Mouse (Mus musculus): Measurements from ENCODE around the gene Shisa5. TPM values are rescaled to one million over a fixed set of nuclear protein-coding genes. Genes with fewer than 3 reads are reported as not detected.

The Shisa5 gene
- polyA plus RNA-seq, 1 experiment from 2014 or later = 23.6 TPM

GRCm38 (mm10) chr9:109046306-109046705 is 7.9 kb downstream of the Shisa5 start:
- no peak overlapping the region for H3K27ac ChIP-seq (replicated peaks)
- WGBS (ENCODE audit: insufficient replicate concordance) = 30% methylated on average over 5 of the region's 5 CpGs
- peaks cover 10% of the 10 kb centered on the region; the same call in 1 of the 2 replicates for H3K4me1 ChIP-seq (replicated peaks)
- no peaks in the 10 kb centered on the region for H3K27me3 ChIP-seq
- H3K4me3 ChIP-seq (replicated peaks) = no peak overlapping the region
- H3K9me3 ChIP-seq (replicated peaks) = no peaks in the 10 kb centered on the region
- no peak overlapping the region for H3K4me2 ChIP-seq
- no peaks in the 10 kb centered on the region for H3K36me3 ChIP-seq (replicated peaks)
- ATAC-seq (ENCODE audit: insufficient read depth) = no peak
- H3K9ac ChIP-seq = no peak overlapping the region

DNA sequence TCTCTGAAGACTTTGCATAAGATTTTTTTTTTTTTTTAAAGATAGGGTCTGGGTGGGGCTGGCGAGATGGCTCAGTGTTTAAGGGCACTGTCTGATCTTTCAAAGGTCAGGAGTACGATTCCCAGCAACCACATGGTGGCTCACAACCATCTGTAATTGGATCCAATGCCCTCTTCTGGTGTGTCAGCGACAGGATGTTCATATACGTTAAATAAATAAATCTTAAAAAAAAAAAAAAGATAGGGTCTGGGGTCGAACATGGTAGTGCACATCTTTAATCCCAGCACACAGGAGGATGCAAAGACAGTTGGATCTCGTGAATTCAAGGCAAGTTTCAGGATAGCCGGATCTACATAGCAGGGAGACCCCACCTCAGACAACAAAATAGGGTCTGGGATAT is 11.0 kb downstream of the Shisa5 start:
- Histone ChIP-seq H3K4me3 (replicated peaks) (no peak overlapping the region), H3K9ac (no peak overlapping the region), H3K4me1 (replicated peaks) (peaks cover 17% of the 10 kb centered on the region), H3K36me3 (replicated peaks) (no peaks in the 10 kb centered on the region), H3K4me2 (no peak overlapping the region), H3K9me3 (replicated peaks) (no peaks in the 10 kb centered on the region), H3K27ac (replicated peaks) (no peak overlapping the region), H3K27me3 (no peaks in the 10 kb centered on the region)
- WGBS (ENCODE audit: insufficient replicate concordance) = 57% methylated on average over 7 of the region's 7 CpGs
- no peak for ATAC-seq (ENCODE audit: insufficient read depth)

DNA sequence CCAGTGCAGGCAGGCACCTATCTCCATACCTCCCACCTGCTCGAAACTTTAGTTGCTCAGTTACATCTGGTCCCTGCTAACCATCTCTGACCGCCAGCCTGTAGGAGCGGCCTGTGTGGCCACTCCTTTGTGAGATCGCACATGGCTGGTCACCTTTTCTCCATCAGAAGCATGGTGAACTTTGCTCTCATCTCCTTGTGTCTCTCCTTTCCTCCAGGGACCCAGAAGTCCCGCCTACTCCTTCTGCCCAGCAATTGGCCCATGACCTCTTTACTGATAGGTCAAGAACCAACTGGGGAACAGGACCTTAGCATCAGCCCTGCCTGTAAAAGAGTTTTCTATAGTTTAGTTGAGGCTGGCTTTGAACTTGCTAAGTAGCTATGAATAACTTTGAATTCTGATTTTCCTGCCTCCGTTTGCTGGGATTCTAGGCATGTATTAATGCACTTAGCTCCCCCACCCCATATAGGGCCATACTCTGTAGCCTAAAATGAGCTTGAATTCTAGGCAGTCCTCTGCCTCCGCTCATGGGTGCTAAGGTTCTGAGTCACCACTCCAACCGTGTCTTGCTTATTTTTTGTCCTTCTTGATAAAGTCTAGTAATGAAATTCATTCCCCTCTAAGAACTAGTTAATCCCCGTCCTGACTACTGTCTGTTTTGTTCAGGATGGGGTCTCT is 11.8 kb downstream of the Shisa5 start:
- Histone ChIP-seq H3K27me3 (no peaks in the 10 kb centered on the region), H3K4me2 (no peak overlapping the region), H3K27ac (replicated peaks) (no peak overlapping the region), H3K4me3 (replicated peaks) (no peak overlapping the region), H3K36me3 (replicated peaks) (no peaks in the 10 kb centered on the region), H3K4me1 (replicated peaks) (peaks cover 25% of the 10 kb centered on the region), H3K9ac (no peak overlapping the region), H3K9me3 (replicated peaks) (no peaks in the 10 kb centered on the region)
- WGBS (ENCODE audit: insufficient replicate concordance) = 73% methylated on average over 9 of the region's 9 CpGs
- ATAC-seq (ENCODE audit: insufficient read depth) = no peak

GRCm38 (mm10) chr9:109050674-109050997 is 12.3 kb downstream of the Shisa5 start:
- no peaks in the 10 kb centered on the region for H3K9me3 ChIP-seq (replicated peaks)
- H3K9ac ChIP-seq = no peak overlapping the region
- H3K4me3 ChIP-seq (replicated peaks) = no peak overlapping the region
- H3K27ac ChIP-seq (replicated peaks) = no peak overlapping the region
- H3K27me3 ChIP-seq = no peaks in the 10 kb centered on the region
- H3K36me3 ChIP-seq (replicated peaks) = no peaks in the 10 kb centered on the region
- no peak for ATAC-seq (ENCODE audit: insufficient read depth)
- 52% methylated on average over 3 of the region's 3 CpGs for WGBS (ENCODE audit: insufficient replicate concordance)
- H3K4me1 ChIP-seq (replicated peaks) = peaks cover 30% of the 10 kb centered on the region
- no peak overlapping the region for H3K4me2 ChIP-seq

DNA sequence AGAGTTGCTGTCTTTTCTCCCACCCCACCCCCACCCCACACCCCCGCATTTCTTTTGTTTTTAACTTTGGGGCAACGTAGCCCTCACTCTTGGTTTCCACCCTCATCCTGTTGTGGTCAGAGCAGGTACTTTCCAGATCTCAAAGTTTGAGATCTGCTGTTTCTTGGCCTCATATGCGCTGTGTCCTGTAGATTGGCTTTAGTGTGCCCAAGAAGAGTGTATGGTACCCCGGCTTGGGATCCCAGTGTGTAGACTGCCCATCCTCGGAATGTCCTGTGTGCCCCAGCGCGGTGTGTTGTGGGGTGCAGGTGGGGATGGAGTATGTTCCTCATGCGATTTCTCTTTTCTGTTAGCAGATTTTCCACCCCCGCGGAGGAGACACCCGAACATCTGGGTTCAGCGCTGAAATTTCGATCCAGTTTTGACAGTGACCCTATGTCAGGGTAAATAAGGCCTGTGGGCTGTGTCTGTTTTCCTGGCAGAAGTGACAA is 12.7 kb downstream of the Shisa5 start:
- Histone ChIP-seq H3K36me3 (replicated peaks) (peaks cover under 1% of the 10 kb centered on the region; the same call in 1 of the 2 replicates), H3K9me3 (replicated peaks) (no peaks in the 10 kb centered on the region), H3K9ac (no peak overlapping the region), H3K27me3 (no peaks in the 10 kb centered on the region), H3K4me2 (no peak overlapping the region), H3K27ac (replicated peaks) (no peak overlapping the region), H3K4me1 (replicated peaks) (peaks cover 34% of the 10 kb centered on the region), H3K4me3 (replicated peaks) (no peak overlapping the region)
- ATAC-seq (ENCODE audit: insufficient read depth) = no peak
- WGBS (ENCODE audit: insufficient replicate concordance) = 55% methylated on average over 13 of the region's 13 CpGs

DNA sequence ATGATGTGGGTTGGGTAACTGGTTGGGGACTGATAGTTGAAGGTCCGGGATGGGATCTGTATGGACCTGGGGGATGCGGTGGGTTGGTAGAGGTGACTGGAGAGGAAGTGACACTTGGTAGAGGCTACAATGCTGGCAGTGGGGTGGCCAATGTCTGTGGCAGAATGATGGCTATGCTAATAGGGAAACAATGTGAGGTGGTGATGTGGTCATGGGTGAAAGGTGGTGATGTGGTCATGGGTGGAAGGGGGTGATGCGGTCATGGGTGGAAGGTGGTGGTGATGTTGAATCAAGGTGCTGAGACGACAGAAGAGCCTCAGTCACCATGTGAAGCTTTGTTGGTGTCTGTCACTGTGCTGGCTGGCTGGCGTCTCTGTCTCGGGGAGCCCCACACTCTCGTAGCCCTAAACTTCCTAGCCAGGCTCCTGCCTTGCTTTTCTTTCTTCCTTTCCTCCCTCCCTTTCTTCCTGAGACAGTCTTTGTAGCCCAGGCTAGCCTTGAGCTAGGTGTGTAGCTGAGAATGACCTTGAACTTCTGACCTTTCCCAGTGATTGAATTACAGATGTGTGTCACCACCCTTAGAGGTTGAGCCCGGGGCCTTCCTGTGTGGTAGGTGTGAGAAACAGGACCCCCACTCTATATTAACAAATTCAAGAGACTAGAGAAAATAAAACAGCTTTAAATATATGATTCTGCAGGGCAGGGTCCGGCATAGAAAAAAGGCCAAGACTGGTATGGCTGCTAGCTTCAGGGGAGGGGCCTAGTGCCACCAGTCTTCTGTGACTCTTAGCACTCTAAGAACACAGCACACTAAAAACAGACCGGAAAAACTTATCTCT is 13.5 kb downstream of the Shisa5 start:
- H3K4me3 ChIP-seq (replicated peaks) = no peak overlapping the region
- no peak overlapping the region for H3K4me2 ChIP-seq
- H3K36me3 ChIP-seq (replicated peaks) = peaks cover 9% of the 10 kb centered on the region
- ATAC-seq (ENCODE audit: insufficient read depth) = no peak
- no peaks in the 10 kb centered on the region for H3K9me3 ChIP-seq (replicated peaks)
- no peak overlapping the region for H3K27ac ChIP-seq (replicated peaks)
- no peaks in the 10 kb centered on the region for H3K27me3 ChIP-seq
- no peak overlapping the region for H3K9ac ChIP-seq
- peaks cover 39% of the 10 kb centered on the region for H3K4me1 ChIP-seq (replicated peaks)
- WGBS (ENCODE audit: insufficient replicate concordance) = 67% methylated on average over 10 of the region's 10 CpGs

DNA sequence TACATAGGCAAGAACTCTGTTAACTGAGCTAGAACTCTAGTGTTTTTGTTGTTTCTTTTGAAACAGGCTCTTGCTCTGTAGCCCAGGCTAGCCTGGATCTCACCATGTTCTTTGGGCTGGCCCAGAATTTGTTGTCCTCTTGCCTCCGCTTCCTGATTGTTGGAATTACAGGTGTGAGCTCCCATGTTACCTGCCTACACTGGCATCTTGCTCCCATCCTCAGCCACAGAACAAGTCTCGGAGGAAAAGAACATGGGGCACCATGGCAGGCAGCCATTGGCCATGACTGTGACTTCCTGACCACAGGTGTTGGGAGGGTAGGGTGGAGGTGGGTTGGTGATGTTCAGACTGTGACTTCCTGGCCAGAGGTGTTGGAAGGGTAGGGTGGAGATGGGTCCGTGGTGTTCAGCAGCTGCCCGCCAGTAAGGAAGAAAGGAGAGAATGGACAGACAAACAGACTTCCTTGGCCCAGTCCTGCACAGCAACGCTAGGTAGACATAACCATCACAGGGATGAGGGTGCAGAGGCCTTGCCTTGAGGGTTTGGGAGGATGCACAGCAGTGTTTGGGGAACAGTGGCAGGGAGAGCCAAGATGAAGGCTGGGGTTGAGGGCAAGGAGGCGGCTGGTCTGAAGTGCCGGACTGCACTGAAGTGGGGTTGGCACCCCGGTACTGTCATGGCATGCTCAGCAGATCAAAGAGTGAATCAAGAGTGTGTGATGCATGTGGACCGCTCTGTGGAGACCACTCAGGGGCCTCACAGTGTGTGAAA is 14.3 kb downstream of the Shisa5 start:
- WGBS (ENCODE audit: insufficient replicate concordance) = 76% methylated on average over 9 of the region's 9 CpGs
- Histone ChIP-seq H3K36me3 (replicated peaks) (peaks cover 17% of the 10 kb centered on the region), H3K4me3 (replicated peaks) (no peak overlapping the region), H3K27ac (replicated peaks) (no peak overlapping the region), H3K9me3 (replicated peaks) (no peaks in the 10 kb centered on the region), H3K9ac (no peak overlapping the region), H3K27me3 (no peaks in the 10 kb centered on the region), H3K4me1 (replicated peaks) (peaks cover 39% of the 10 kb centered on the region), H3K4me2 (no peak overlapping the region)
- no peak for ATAC-seq (ENCODE audit: insufficient read depth)

GRCm38 (mm10) chr9:109053366-109053765 is 15.0 kb downstream of the Shisa5 start:
- ATAC-seq (ENCODE audit: insufficient read depth) = no peak
- Histone ChIP-seq H3K9me3 (replicated peaks) (no peaks in the 10 kb centered on the region), H3K27ac (replicated peaks) (no peak overlapping the region), H3K27me3 (no peaks in the 10 kb centered on the region), H3K9ac (no peak overlapping the region), H3K4me3 (replicated peaks) (no peak overlapping the region), H3K4me1 (replicated peaks) (peaks cover 44% of the 10 kb centered on the region), H3K4me2 (no peak overlapping the region), H3K36me3 (replicated peaks) (peaks cover 24% of the 10 kb centered on the region)
- WGBS (ENCODE audit: insufficient replicate concordance) = 68% methylated on average over 3 of the region's 3 CpGs

DNA sequence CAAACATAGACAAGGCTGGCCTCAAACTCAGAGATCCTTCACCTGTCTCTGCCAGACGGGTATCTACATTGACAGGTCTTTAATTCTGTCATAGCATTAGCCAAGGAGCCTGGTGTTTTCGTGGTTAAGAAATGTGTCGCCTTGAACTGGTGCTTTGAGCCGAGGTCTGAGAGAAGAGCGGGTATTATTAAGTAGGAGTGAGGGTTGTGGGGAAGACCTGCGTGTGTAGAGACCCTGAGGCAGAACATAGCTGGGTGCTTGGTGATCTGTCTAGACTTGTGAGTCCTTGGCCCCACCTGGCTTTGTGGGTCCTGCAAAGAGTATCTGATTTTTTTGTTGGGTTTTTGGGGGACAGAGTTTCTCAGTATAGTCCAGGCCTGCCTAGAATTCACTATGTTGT is 15.5 kb downstream of the Shisa5 start:
- ATAC-seq (ENCODE audit: insufficient read depth) = no peak
- H3K4me3 ChIP-seq (replicated peaks) = no peak overlapping the region
- H3K27me3 ChIP-seq = no peaks in the 10 kb centered on the region
- WGBS (ENCODE audit: insufficient replicate concordance) = 52% methylated on average over 6 of the region's 6 CpGs
- peaks cover 49% of the 10 kb centered on the region for H3K4me1 ChIP-seq (replicated peaks)
- no peak overlapping the region for H3K27ac ChIP-seq (replicated peaks)
- no peak overlapping the region for H3K4me2 ChIP-seq
- peaks cover 25% of the 10 kb centered on the region for H3K36me3 ChIP-seq (replicated peaks)
- H3K9me3 ChIP-seq (replicated peaks) = no peaks in the 10 kb centered on the region
- H3K9ac ChIP-seq = no peak overlapping the region

DNA sequence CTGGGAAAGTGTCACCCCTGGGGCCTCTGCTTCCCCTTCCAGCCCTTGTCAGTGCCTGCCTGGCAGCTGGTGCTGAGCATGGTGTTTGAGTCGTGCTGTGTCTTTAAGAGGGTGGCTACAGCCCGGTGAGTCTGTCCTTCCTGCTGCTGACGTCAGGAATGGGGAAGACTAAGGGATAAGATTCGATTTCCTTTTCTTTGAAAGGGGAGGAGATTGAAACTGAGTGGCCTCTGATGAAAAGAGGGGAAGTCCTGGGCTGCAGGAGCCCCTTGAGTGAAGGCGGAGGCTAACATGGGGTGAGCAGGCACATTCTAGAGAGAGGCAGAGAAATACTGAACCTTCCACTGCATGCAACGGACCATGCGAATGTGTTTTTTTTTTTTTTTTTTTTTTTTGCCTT is 16.3 kb downstream of the Shisa5 start:
- Histone ChIP-seq H3K36me3 (replicated peaks) (peaks cover 25% of the 10 kb centered on the region), H3K4me3 (replicated peaks) (peak overlapping the region; percentile 44), H3K4me1 (replicated peaks) (peaks cover 49% of the 10 kb centered on the region), H3K27me3 (no peaks in the 10 kb centered on the region), H3K4me2 (peak overlapping the region; percentile 56), H3K27ac (replicated peaks) (peak overlapping the region; percentile 68), H3K9ac (0 out of 2 replicates have a peak overlapping the region, but pooled peaks have one; percentile 15), H3K9me3 (replicated peaks) (no peaks in the 10 kb centered on the region)
- peak; percentile 24; the same call in 1 of the 2 replicates for ATAC-seq (ENCODE audit: insufficient read depth)
- 5% methylated on average over 7 of the region's 7 CpGs for WGBS (ENCODE audit: insufficient replicate concordance)

Data from liver, embryonic 15.5 days (tissue).